Mouse (Mus musculus) urinary bladder, postnatal 14 days (tissue): Measurements from ENCODE around the gene Camkk1.

ENCODE experiments used
- DNase-seq: peaks from one replicate; pipeline ENCODE4 v3.0.0; 2021; ENCODE audit warnings: low spot score

The Camkk1 gene

DNA sequence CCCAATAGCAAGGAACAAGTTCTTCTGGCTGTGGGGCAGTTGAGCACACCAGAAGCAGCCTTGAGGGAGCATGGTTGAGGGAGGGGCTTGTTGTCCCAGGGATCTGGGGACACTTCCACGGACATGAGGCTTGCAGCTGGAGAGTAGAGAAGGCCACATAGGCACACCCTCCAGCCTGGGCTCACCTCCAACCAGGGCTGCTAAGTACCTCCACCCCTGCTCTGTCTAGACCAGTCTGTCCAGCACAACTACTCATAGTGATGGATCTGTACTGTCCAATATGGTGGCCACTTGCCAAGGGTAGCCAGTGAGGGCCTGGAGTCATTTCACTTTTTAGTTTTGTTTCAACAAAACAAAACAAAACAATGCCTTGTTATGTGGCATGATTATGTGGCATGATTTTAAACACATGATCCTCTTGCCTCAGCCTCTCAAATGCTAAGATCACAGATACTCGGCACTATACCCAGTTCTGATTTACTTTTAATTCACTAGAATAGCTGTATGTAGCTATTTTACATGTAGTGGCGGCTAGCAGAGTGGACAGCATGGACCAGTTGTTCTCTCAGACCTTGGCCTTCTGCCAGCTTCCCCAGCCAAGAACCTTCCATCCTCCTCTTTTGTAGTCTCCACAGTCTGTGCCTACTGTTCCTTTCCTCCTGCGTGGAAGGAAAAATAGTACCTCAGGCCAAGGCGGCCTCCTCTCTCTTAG is 3.3 kb upstream of the Camkk1 start:
- peak; percentile 64 for DNase-seq

DNA sequence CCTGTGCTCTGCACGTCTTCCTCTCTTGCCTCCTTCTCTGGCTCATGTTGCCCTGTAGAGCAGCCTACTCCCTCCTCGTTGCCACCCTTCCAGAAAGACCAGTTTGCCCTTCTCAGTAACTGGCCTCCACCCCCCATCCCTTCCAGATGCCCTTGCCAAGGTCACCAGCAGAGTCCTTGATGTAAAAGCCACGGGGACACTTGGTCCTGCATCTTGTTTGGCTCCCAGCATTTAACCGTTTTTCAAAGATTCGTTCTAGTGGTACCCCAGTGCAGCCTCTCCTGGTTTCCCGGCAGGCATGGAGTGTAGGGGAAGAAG is 2.7 kb upstream of the Camkk1 start:
- peak; percentile 37 for DNase-seq

DNA sequence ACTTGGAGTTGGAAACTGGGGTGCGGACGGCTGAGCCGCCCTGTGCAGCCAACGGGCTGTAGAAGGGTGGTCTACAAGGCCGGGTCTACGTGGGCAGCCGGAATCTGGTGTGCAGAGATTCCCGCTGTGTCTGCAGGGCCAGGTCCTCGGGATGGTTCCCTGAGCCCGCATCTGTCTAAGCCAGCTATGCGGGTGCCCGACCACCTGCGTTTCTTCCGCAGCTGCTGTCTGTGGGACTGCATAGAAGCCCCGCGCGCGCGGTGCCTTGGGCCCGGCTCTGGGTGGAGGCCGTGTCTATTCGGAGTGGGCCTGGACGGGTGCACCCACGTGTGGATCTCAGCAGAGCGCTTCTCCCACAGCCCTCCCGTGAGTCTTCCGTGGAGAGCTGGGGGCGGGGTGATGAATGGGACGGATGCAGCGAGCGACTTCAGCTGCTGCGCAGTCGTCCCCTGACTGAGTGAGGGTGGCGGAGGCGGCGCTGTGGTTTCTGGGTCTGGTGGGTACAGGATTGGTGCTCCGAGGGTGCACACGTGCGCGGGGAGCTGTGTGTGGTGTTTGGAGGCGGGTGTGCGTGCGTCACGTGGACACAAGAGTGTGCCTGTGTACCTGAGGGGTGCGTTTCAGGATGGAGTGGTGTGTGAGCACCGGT is 463 bp downstream of the Camkk1 start:
- peak; percentile 36 for DNase-seq

DNA sequence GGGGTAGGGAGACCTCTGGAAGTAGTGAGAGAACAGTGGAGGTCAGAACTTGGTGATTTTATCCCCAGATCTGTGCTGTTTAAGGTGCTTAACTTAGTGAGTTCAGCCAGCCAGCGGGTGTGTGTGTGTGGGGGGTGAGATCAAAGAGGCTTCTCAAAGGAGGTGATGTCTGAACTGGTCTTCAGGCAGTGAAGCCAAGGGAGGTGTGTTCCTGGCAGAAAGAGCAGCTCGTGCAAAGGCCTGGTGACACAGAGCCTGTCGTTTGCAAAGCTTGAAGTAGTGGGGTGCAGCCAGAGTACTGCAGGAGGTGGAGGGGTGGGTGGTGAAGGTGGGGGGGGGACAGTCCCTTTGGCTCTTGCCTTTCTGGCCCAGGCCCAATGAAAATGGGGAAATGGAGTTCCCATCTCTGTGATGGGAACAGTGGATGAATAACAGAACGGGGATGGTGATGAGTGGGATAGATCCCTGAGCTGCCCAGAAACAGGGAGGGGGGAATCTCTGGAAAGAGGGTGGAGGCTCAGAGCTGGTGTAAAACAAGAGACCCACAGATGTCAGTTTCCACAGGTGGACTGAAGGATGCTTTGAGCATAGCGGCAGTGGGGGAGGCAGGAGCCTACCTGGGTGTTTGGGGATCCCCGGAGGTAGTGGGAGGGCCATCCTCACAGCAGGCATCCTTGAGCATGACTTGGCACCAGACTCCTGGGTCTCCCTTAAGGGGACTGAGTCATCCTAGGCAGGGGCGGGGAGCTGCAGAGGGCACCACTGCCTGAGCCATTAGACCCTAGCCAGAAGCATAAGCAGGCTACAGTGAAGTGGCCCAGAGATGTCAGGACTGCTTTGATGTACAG is 2.4 kb downstream of the Camkk1 start:
- no peak for DNase-seq

DNA sequence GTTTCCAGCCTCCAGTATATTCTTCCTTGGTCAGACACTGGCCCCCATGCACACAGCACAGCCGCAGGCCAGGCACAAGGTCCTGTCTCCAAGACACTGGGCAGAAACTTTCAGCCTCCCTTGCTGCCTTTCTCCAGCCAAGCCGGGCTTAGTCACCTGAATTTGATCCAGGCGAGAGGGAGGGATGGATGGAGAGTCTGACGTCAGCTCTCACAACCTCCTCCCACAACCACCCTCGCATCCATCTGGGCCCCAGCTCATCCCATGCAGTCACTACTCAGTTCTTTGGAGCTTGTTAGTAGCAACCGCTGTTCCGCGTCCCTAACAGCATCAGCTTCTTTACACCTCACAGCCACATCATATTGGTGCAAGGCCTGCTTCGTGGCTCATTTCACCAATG is 4.3 kb downstream of the Camkk1 start:
- DNase-seq: peak; percentile 80

DNA sequence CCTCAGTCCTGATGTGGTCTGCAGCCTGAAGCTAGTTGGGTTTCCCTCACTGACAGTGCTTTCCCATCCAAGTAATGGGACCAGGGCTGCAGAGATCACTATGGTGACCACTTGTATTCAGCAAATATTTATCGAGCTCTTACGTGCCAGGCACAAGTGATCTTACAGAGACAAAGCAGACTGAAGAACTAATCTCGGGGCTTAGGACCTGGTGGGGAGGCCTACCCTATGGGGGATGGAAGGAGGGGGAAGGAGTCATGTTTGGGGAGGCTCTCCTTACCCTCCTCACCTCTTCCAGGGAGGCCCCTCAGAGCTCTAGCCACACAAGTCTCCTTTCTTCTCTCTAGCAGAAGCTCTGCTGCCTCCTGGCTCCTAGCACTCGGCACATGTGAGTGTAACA is 5.0 kb downstream of the Camkk1 start:
- DNase-seq: no peak

DNA sequence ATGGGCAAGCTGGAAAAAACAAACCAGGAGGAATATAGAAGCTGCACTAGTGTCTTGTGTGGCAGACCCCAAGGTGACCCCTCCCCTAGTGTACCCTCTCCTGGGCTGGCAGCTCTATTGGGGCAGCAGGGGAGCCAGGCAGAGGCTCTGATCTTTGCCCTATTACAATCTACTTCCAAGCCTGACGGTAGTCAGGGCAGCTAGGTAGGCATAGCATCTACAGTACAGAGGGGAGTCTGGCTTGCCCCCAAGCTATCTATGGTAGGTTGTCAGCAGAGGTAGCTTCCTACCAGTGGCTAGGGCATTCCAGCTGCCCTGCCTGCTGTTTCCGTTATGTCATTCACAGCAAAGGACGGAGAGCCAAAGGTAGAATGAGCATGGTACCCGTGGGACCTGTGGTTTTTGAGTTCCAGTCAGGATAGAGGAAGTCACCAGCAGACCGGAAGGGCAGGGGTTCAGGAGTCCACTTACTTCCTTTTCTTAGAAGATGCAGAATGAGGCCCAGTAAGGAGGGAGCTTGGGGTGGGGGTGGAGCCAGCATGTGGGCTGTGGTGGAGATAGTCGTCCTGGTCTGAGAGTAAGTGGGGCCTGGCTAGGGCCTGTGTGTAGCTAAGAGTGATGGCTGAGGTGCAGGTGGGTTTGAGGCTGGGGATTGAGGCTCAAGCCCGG is 5.6 kb downstream of the Camkk1 start:
- no peak for DNase-seq

DNA sequence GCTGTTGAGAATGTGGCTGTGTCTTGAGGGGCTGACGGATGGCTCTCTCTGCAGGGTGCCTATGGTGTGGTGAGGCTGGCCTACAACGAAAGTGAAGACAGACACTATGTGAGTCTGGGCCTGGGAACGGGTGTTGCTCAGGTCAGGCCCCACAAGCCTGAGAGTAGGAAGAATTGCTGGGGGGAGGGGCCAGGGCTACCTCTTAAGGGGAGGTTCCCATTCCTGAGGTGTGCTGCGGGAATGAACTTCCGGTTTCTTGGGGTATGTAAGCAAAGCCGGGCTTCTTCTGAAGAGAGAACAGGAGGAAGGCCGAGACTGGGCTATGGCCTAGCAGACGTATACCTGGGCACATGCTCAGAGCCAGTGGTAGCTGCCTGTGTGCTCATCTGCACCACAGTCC is 8.2 kb downstream of the Camkk1 start:
- DNase-seq: no peak

DNA sequence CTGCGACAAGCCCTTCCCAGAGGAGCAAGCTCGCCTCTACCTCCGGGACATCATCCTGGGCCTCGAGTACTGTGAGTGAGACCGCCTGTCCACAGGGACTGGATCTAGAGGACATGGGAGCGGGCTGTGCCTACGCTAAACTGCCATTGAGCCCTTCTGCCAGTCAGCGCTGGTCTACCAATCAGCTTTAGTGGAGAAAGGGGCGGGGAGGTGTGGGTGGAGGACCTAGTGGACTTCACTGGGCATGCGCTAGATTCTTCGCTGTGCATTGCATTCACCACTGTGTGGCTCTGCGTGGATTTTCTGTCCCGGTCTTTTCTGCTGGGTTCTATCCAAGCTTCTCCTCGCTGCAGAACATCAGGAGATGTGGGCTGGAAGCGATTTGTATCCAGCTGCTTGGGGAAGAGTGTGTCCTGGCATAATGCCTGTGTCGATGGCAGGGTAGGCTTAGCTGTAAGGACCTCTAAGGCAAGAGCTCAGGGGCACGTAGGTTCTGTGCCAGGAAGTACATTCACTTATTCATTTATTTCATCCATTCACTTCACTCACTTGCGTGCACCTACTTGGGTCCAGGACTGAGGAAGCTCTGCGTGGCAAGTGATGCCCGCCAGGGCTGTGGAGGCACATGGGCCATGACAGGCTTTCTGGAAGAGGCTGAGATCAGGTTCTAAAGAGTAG is 12.2 kb downstream of the Camkk1 start:
- peak; percentile 87 for DNase-seq

DNA sequence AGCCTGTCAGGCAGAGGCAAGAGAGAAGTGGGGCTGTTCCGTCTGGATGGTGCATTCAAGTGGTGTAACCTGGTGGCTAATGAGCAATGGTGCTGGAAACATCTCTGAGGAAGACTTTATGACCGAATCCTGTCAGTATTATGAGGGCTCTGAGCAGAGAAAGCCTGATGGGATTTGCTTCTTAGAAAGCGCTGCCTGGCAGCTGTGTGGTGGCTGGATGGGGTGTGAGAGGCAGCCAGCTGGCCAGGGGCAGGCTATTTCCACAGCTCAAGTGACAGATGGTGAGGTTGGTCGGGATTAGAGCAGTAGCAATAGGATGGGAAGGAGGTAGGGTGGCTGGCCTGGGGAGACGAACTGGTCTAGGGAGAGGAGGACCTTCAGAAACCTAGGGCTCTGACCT is 12.7 kb downstream of the Camkk1 start:
- DNase-seq: no peak

DNA sequence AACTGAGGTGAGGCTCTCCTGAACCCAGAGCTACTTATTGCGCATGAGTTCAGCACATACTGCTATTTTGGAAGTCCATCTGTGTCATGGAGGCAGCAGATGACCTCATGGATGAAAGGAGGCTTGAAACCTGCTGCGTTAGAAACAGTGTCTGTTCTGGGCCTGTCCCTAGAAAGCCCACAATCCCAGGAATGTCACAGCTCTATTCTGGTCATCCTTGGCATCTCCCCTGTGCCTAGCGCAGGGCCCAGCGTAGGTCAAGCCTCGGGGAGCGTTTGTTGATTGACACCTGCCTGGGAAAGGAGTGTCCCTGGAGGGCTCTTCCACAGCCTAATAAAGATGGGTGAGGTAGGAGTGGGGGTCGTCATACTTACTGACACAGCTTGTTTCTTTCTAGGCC is 17.3 kb downstream of the Camkk1 start:
- no peak for DNase-seq

DNA sequence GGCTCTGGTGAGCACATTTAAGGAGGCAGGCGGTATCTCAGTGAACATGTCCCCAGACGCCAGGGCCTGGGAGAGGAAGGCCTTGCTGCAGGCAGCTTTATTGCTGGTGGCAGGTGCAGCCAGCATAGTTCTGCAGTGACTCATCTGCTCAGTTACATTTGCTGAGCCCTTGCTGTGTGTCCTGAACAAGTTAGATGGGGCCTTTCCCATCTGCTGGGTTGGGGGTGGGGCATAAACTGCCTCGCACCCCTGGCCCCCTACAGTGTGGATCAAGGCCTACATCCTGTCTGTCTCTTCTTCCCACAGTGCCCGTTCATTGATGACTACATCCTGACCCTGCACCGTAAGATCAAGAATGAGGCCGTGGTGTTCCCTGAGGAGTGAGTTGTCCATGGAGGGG is 18.1 kb downstream of the Camkk1 start:
- peak; percentile 42 for DNase-seq

DNA sequence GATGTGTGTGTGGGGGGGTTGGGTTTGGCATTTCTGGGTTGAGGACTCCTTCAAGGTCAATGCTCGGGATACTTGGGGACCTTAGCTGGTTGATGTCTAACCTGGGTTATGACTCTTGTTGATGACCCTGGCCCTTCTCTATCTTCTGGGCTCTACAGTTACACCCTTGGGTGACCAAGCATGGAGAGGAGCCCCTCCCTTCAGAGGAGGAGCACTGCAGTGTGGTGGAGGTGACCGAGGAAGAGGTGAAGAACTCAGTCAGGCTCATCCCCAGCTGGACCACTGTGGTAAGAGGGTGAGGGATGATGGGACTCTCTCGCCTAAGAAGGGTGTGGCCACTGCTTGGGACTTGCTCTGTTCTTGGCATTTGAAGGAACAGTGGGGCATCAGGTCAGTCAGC is 18.9 kb downstream of the Camkk1 start:
- no peak for DNase-seq

DNA sequence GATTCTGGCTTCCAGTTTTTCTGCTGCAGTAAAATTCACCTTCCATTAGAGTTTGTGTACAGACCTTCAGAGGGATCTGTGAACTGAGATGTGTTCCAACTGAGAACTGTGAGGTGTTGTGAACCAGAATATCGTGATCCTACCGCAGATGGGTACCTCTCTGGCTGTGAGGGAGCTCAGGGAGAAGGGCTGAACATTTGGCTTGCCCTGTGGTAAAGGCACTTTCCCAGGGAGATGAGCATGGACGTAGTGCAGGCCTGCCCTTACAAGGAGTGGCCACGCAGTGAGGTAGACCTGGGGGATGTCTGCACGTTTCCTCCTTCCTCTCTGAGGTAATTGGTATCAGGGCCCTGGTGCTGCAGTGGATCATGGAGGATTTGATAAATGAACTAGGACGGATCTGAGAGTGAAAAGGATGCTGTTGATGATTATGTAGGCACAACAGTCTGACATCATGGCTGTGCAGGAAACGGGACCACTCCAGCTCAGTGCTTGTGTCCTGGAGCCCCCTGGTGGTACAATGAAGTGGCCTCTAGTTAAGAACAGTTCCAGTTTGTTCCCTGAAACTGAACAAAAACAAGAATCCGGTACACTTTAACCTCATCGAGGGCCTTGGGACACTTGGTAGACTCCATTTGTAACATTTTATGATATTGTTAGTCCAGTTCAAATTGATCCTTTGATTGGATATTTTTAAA is 20.4 kb downstream of the Camkk1 start:
- DNase-seq: peak; percentile 70

DNA sequence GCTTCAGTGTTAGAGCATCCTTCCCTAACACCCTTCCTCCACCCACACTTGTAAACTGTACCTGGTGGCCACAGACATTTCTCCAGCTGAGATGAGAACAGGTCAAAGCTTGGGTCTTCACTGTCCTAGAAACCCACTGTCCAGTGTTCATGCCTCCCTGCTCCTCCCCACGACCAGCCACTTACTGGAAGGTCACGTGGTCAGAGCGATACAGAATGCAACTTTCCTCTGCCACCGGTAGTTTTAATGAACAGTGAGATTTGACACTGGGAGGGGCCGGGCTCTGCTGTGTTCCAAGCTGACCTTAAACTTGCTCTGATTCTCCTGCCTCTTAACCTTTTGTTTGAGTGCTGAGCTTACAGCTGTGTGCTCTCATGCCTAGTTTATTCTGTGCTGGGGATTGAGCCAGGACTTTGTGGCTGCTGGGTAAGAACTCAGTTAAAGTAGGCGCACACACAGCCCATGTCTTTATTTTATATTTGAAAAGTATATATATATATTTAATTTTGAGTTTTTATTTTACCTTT is 25.5 kb downstream of the Camkk1 start:
- DNase-seq: no peak

DNA sequence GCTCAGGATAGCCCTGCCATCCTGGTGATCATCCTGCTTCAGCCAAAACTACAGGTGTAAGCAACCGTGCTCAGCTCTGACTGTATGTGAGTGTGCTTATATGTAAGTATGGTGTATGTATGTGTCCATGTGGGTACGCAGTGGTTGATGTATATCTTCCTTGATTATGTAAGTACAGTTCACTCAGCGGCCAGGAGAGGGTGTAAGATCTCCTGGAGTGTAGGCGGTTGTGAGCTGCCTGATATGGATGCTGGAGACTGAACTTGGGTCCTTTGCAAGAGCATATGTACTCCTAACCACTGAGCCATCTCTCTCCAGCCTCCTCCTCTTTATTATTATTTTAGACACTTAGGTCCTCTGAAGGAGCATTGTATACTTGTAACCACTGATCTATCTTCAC is 26.0 kb downstream of the Camkk1 start:
- DNase-seq: no peak

DNA sequence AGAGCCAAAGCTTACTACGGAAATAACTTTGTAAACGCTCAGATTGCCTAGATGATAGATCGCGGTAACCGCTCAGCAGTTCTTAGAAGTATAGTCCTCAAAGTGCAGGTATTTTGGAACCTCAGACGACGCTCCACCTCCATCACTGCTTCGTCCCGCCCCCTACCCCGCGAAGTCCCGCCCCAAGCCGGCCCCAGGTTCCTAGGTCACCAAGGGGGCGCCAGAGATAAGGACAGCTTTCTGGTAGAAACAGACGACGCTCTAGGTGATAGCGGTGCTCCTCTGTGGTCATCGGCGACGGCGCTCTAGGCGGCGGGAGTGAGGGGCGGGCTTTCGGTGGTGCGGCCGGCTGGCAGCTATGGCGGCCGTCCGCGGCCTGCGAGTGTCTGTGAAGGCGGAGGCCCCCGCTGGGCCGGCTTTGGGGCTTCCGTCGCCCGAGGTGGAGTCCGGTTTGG is 28.8 kb downstream of the Camkk1 start, which contains the start of gene Ncbp3:
Gene Ncbp3, plus strand, starts transcription at position 242 of the 455 bp plus-strand sequence.
- peak; percentile 96 for DNase-seq

DNA sequence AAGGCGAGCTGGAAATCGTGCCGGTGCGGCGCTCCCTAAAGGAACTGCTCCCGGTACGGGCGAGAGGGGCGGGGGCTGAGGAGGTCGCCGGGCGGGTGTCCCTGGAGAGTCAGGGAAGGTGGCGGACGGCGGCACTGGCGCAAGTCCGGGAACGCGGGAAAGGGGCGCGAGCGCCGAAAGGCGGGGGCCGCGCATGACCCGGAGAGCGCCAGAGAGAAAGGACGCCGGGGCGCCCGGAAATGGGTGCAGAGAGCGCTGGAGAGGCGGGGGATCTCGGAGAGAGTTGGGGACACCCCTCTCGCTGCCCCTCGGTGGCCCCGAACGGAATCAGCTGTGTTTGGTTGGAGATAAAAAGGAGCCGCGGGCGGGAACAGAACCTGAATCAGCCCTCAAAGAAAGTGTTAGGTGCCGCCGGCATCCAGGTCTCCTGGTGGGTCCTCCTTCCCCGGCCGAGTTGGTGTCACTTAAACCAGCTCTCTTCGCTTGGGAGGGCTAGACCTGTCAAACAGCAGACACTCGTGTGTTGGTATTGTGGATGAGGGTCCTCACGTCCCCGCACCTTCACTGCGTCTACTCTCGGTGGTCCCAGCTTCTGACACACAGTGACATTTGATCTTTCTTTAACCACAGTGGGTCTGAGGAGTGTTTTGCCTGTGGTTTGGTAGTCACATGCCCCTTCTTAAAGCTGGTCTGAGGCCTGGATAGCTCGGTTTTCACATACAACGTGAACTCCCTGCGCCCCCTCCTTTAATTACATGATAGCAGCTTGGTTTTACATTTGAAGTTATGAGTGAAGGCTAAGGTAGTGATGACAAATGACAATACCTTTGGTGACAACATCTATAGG is 29.4 kb downstream of the Camkk1 start:
- DNase-seq: peak; percentile 60

DNA sequence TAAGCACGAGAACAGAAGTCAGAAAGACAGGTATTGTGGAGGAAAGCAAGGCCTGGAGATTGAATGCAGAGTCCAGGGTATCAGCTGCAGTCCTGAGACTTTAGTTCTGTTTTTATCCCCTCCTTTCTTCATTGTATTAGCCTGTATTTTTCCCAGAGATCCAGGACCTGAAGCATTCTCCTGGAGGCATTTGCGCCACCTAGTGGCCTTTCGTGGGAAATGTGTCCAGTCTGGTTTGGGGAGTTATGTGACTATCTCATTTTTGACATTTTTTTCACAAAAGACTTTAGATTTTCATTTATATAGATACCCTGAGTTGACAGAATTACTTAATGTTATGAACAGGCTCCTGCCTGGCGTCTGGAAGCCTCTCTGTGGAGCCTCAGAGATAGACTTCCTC is 30.5 kb downstream of the Camkk1 start:
- DNase-seq: peak; percentile 84

DNA sequence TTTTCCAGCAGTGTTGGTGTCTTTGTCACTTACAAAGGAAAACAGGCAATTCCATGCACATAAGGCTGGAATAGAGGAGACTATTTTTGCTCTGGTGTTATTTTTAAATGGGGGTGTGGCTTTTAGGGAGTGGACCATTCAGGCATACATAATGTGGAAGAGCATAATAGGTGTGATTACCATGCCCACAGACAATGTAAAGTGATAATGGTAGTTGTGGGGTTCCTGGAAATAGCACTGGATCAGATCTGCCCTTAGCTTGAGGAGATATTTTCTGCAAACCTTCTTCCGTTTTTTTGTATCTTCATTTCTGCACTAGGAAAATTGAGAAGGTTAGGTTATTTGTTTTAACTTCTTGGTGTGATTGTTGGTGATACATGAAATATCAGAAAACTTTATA is 34.0 kb downstream of the Camkk1 start:
- no peak for DNase-seq
